Mouse (Mus musculus): ENCODE measurements around the gene Hist1h2bq. TPM values are rescaled to one million over a fixed set of nuclear protein-coding genes. Genes with fewer than 3 reads are reported as not detected.
A peak's percentile ranks its signal among the peaks of the same experiment; 100 is the strongest.
"Not testable (repeated sequence)": the region's sequence is repeated elsewhere in the genome, so short reads cannot be mapped to it uniquely, and the experiment has no call there.

The Hist1h2bq gene
- polyA plus RNA-seq, 1 experiment from 2014 or later = 19.9 TPM

- Histone ChIP-seq H3K27ac (ENCODE audit: low read depth) (peak overlapping the region; percentile 92), H3K4me3 (ENCODE audit: low read depth, low read length) (peak overlapping the region; percentile 39), H3K36me3 (ENCODE audit: control insufficient read depth, insufficient read depth, low read length) (no peaks in the 10 kb centered on the region), H3K4me1 (replicated peaks; ENCODE audit: control insufficient read depth, insufficient read depth, low read length) (peaks cover 25% of the 10 kb centered on the region), H3K9me3 (ENCODE audit: control insufficient read depth, low read length) (no peaks in the 10 kb centered on the region), H3K27me3 (replicated peaks; ENCODE audit: control insufficient read depth, insufficient read depth, low read length) (no peaks in the 10 kb centered on the region), H3K4me2 (ENCODE audit: low read length) (peak overlapping the region; percentile 61), H3K9ac (ENCODE audit: low read length) (peak overlapping the region; percentile 54)
- DNase-seq (ENCODE audit: low spot score) (peak; percentile 79), ATAC-seq (replicated peaks; ENCODE audit: low FRiP score, low TSS enrichment, low read depth) (no peak)
- 2% methylated on average over 9 of the region's 9 CpGs for WGBS
Observed at GRCm38 (mm10) chr13:21783734-21784161, 26.2 kb downstream of the Hist1h2bq start.

- H3K9ac ChIP-seq (ENCODE audit: low read length) = peak within 1 kb of the TSS; percentile 71
- peaks cover 25% of the 10 kb centered on the region for H3K4me1 ChIP-seq (replicated peaks; ENCODE audit: control insufficient read depth, insufficient read depth, low read length)
- H3K4me3 ChIP-seq (ENCODE audit: low read depth, low read length) = peak within 1 kb of the TSS; percentile 44
- H3K4me2 ChIP-seq (ENCODE audit: low read length) = peak within 1 kb of the TSS; percentile 75
- WGBS = under 1% methylated on average over 12 of the region's 20 CpGs
- peak; percentile 58 for DNase-seq (ENCODE audit: low spot score)
- ATAC-seq (replicated peaks; ENCODE audit: low FRiP score, low TSS enrichment, low read depth) = peak; percentile 69
- no peaks in the 10 kb centered on the region for H3K36me3 ChIP-seq (ENCODE audit: control insufficient read depth, insufficient read depth, low read length)
- H3K9me3 ChIP-seq (ENCODE audit: control insufficient read depth, low read length) = no peaks in the 10 kb centered on the region
- peak within 1 kb of the TSS; percentile 92 for H3K27ac ChIP-seq (ENCODE audit: low read depth)
- H3K27me3 ChIP-seq (replicated peaks; ENCODE audit: control insufficient read depth, insufficient read depth, low read length) = no peaks in the 10 kb centered on the region
Observed at GRCm38 (mm10) chr13:21783255-21783617, 26.8 kb downstream of the Hist1h2bq start, which contains the start of gene Hist1h3i. Gene Hist1h3i (minus strand): TSS chr13:21783370.

GRCm38 (mm10) chr13:21782361-21783254, 27.4 kb downstream of the Hist1h2bq start:
- Histone ChIP-seq H3K4me1 (replicated peaks; ENCODE audit: control insufficient read depth, insufficient read depth, low read length) (peaks cover 22% of the 10 kb centered on the region), H3K4me3 (ENCODE audit: low read depth, low read length) (peak overlapping the region; percentile 44), H3K9ac (ENCODE audit: low read length) (peak overlapping the region; percentile 71), H3K27ac (ENCODE audit: low read depth) (peak overlapping the region; percentile 92), H3K4me2 (ENCODE audit: low read length) (peak overlapping the region; percentile 75)
- H3K9me3 ChIP-seq (ENCODE audit: control insufficient read depth, low read length); ATAC-seq (replicated peaks; ENCODE audit: low FRiP score, low TSS enrichment, low read depth); H3K36me3 ChIP-seq (ENCODE audit: control insufficient read depth, insufficient read depth, low read length); H3K27me3 ChIP-seq (replicated peaks; ENCODE audit: control insufficient read depth, insufficient read depth, low read length): not testable (repeated sequence)
- peak; percentile 74 for DNase-seq (ENCODE audit: low spot score)
- WGBS = 2% methylated on average over 17 of the region's 35 CpGs

DNA sequence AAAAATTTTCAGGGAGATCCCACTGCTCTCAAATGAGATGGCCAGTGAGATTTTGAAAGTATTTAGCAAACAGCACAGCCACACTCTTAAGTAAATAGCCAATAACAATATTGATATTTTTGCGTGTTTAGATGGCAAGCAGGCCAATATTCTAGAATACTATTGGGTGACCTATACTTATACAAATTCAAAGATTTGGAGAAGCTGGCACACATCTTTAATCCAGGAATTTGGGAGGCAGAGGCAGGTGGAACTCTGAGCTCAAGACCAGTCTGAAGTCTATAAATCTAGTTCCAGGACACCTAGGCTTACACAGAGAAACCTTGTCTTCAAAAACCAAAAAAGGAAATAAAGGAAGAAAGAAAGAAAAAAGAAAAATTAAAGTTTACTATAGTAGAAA, 28.4 kb downstream of the Hist1h2bq start:
- Histone ChIP-seq H3K4me2 (ENCODE audit: low read length) (no peak overlapping the region), H3K27me3 (replicated peaks; ENCODE audit: control insufficient read depth, insufficient read depth, low read length) (no peaks in the 10 kb centered on the region), H3K4me3 (ENCODE audit: low read depth, low read length) (no peak overlapping the region), H3K9me3 (ENCODE audit: control insufficient read depth, low read length) (no peaks in the 10 kb centered on the region), H3K36me3 (ENCODE audit: control insufficient read depth, insufficient read depth, low read length) (no peaks in the 10 kb centered on the region), H3K9ac (ENCODE audit: low read length) (no peak overlapping the region), H3K4me1 (replicated peaks; ENCODE audit: control insufficient read depth, insufficient read depth, low read length) (peaks cover 22% of the 10 kb centered on the region), H3K27ac (ENCODE audit: low read depth) (0 out of 2 replicates have a peak overlapping the region, but pooled peaks have one; percentile 43)
- ATAC-seq (replicated peaks; ENCODE audit: low FRiP score, low TSS enrichment, low read depth) (no peak), DNase-seq (ENCODE audit: low spot score) (peak; percentile 41)
- WGBS = 91% methylated on average over 1 of the region's 1 CpGs

GRCm38 (mm10) chr13:21781021-21781555, 28.9 kb downstream of the Hist1h2bq start:
- H3K27ac ChIP-seq (ENCODE audit: low read depth) = peak overlapping the region; percentile 97
- H3K4me2 ChIP-seq (ENCODE audit: low read length) = peak overlapping the region; percentile 95
- H3K36me3 ChIP-seq (ENCODE audit: control insufficient read depth, insufficient read depth, low read length) = no peaks in the 10 kb centered on the region
- DNase-seq (ENCODE audit: low spot score) = peak; percentile 54
- no peaks in the 10 kb centered on the region for H3K9me3 ChIP-seq (ENCODE audit: control insufficient read depth, low read length)
- no peaks in the 10 kb centered on the region for H3K27me3 ChIP-seq (replicated peaks; ENCODE audit: control insufficient read depth, insufficient read depth, low read length)
- peaks cover 20% of the 10 kb centered on the region for H3K4me1 ChIP-seq (replicated peaks; ENCODE audit: control insufficient read depth, insufficient read depth, low read length)
- peak overlapping the region; percentile 97 for H3K9ac ChIP-seq (ENCODE audit: low read length)
- peak overlapping the region; percentile 61 for H3K4me3 ChIP-seq (ENCODE audit: low read depth, low read length)
- no peak for ATAC-seq (replicated peaks; ENCODE audit: low FRiP score, low TSS enrichment, low read depth)
- WGBS = 39% methylated on average over 6 of the region's 6 CpGs

DNA sequence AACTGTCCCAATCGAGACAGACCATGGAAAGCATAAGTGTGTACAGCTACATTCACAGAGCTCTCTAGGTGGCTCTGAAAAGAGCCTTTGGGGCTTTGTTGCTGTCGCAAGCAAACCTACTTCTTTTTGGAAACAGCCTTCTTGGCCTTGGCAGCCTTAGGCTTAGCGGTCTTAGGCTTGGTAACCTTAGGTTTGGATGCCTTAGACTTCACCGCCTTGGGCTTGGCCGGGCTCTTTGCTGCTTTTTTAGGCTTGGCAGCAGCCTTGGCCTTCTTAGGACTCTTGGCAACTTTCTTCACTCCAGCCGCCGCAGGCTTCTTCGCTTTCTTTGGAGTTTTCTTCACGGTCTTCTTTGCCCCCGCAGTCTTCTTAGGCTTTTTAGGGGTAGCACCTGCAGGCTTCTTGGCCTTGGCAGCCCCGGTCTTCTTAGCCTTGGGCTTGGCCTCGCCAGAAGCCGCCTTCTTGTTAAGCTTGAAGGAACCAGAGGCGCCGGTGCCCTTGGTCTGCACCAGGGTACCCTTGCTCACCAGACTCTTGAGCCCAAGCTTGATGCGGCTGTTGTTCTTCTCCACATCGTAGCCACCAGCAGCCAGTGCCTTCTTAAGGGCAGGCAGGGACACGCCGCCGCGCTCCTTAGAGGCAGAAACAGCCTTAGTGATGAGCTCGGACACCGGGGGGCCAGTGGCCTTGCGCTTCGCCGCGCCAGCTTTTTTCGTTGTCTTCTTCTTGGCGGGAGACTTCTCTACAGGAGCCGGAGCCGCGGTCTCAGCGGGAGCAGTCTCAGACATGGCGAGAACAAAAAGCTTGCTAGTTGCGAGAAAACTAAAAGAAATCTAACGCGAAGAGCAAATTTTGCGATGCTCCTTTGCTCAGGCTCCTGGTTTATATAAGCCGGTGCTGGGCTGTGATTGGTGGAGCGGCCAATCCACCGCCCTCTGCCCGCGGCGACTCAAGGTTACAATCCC, 29.9 kb downstream of the Hist1h2bq start, which contains the start of gene Hist1h1b:
Gene Hist1h1b (minus strand): TSS at position 859 of the 965 bp plus-strand sequence.
- DNase-seq (ENCODE audit: low spot score) (peak; percentile 91), ATAC-seq (replicated peaks; ENCODE audit: low FRiP score, low TSS enrichment, low read depth) (peak; percentile 43)
- peak within 1 kb of the TSS; percentile 97 for H3K9ac ChIP-seq (ENCODE audit: low read length)
- peak within 1 kb of the TSS; percentile 61 for H3K4me3 ChIP-seq (ENCODE audit: low read depth, low read length)
- under 1% methylated on average over 44 of the region's 44 CpGs for WGBS
- H3K27me3 ChIP-seq (replicated peaks; ENCODE audit: control insufficient read depth, insufficient read depth, low read length) = no peaks in the 10 kb centered on the region
- H3K9me3 ChIP-seq (ENCODE audit: control insufficient read depth, low read length) = no peaks in the 10 kb centered on the region
- H3K4me1 ChIP-seq (replicated peaks; ENCODE audit: control insufficient read depth, insufficient read depth, low read length) = peaks cover 14% of the 10 kb centered on the region
- H3K36me3 ChIP-seq (ENCODE audit: control insufficient read depth, insufficient read depth, low read length) = no peaks in the 10 kb centered on the region
- peak within 1 kb of the TSS; percentile 95 for H3K4me2 ChIP-seq (ENCODE audit: low read length)
- peak within 1 kb of the TSS; percentile 97 for H3K27ac ChIP-seq (ENCODE audit: low read depth)

GRCm38 (mm10) chr13:21778814-21779766, 30.9 kb downstream of the Hist1h2bq start:
- H3K27ac ChIP-seq (ENCODE audit: low read depth) = peak overlapping the region; percentile 97
- peak overlapping the region; percentile 95 for H3K4me2 ChIP-seq (ENCODE audit: low read length)
- peak; percentile 83 for ATAC-seq (replicated peaks; ENCODE audit: low FRiP score, low TSS enrichment, low read depth)
- peak overlapping the region; percentile 61 for H3K4me3 ChIP-seq (ENCODE audit: low read depth, low read length)
- peaks cover 9% of the 10 kb centered on the region for H3K4me1 ChIP-seq (replicated peaks; ENCODE audit: control insufficient read depth, insufficient read depth, low read length)
- no peaks in the 10 kb centered on the region for H3K9me3 ChIP-seq (ENCODE audit: control insufficient read depth, low read length)
- 5% methylated on average over 33 of the region's 33 CpGs for WGBS
- no peaks in the 10 kb centered on the region for H3K36me3 ChIP-seq (ENCODE audit: control insufficient read depth, insufficient read depth, low read length)
- peak; percentile 88 for DNase-seq (ENCODE audit: low spot score)
- peak overlapping the region; percentile 97 for H3K9ac ChIP-seq (ENCODE audit: low read length)
- H3K27me3 ChIP-seq (replicated peaks; ENCODE audit: control insufficient read depth, insufficient read depth, low read length) = no peaks in the 10 kb centered on the region

Measured in intestine, embryonic 14.5 days (tissue).